Mouse (Mus musculus) cerebellum, adult 2 months (tissue): ENCODE results near the gene Slc16a5.

ENCODE experiments used
- CTCF ChIP-seq: fragments of 200-500 bp; IDR thresholded peaks from 2 replicates; pipeline ENCODE4 v1.5.1; 2011; ENCODE audit warnings: low read depth, mild to moderate bottlenecking, control low read depth, low read length, moderate library complexity, borderline replicate concordance; ENCODE audit not compliant: insufficient read depth
- POLR2A ChIP-seq: fragments of 200-500 bp; IDR thresholded peaks from 2 replicates; pipeline ENCODE4 v1.6.1; 2011; ENCODE audit warnings: low read length, control low read depth, borderline replicate concordance; ENCODE audit not compliant: insufficient read depth

- TF ChIP-seq CTCF (no peak), POLR2A (no peak)
Measured at GRCm38 (mm10) chr11:115490441-115491355, 28.4 kb downstream of the Slc16a5 start.
